Mouse (Mus musculus) hindbrain, embryonic 11.5 days (tissue): Measurements from ENCODE around the gene Tbc1d10b. TPM values are rescaled to one million over a fixed set of nuclear protein-coding genes. Genes with fewer than 3 reads are reported as not detected.
A peak's percentile ranks its signal among the peaks of the same experiment; 100 is the strongest.
"Not testable (repeated sequence)": the region's sequence is repeated elsewhere in the genome, so short reads cannot be mapped to it uniquely, and the experiment has no call there.

Source experiments
- ATAC-seq: fragments of 200-750 bp; cut with Nextera tagmentation; 2 replicates; pipeline ENCODE4 v1.8.0; 2017; ENCODE audit warnings: mild to moderate bottlenecking, moderate TSS enrichment, moderate library complexity; ENCODE audit not compliant: low FRiP score
- DNase-seq: peaks from one replicate; pipeline ENCODE4 v3.0.0-alpha.2; 2015; ENCODE audit warnings: low spot score
- H3K27ac ChIP-seq: fragments of 300-500 bp; sonication (generic); 2 replicates; pipeline ENCODE4 v1.5.1; 2014; ENCODE audit warnings: mild to moderate bottlenecking, low read depth, low read length
- H3K27me3 ChIP-seq: fragments of 300-500 bp; sonication (generic); 2 replicates; pipeline ENCODE4 v1.6.1; 2014; ENCODE audit warnings: mild to moderate bottlenecking, low read length, moderate library complexity, mixed read lengths; ENCODE audit not compliant: control insufficient read depth, insufficient read depth
- H3K36me3 ChIP-seq: fragments of 300-500 bp; sonication (generic); 2 replicates; pipeline ENCODE4 v1.6.1; 2014; ENCODE audit warnings: mild to moderate bottlenecking, low read length, moderate library complexity, mixed read lengths; ENCODE audit not compliant: control insufficient read depth, insufficient read depth
- H3K4me1 ChIP-seq: fragments of 300-500 bp; sonication (generic); replicated peaks from 2 replicates; pipeline ENCODE4 v1.6.1; 2014; ENCODE audit warnings: low read length, mixed read lengths; ENCODE audit not compliant: control insufficient read depth, insufficient read depth
- H3K4me2 ChIP-seq: fragments of 300-500 bp; sonication (generic); replicated peaks from 2 replicates; pipeline ENCODE4 v1.6.1; 2014; ENCODE audit warnings: mild to moderate bottlenecking, low read depth, low read length
- H3K4me3 ChIP-seq: fragments of 300-500 bp; sonication (generic); 2 replicates; pipeline ENCODE4 v1.5.1; 2014; ENCODE audit warnings: low read depth, low read length
- H3K9ac ChIP-seq: fragments of 300-500 bp; sonication (generic); 2 replicates; pipeline ENCODE4 v1.6.1; 2014; ENCODE audit warnings: low read depth, low read length
- H3K9me3 ChIP-seq: fragments of 300-500 bp; sonication (generic); 2 replicates; pipeline ENCODE4 v1.6.1; 2016; ENCODE audit warnings: low read length; ENCODE audit not compliant: control insufficient read depth
- WGBS: fragments of 180-500 bp; shearing (Covaris S2); extraction: QIAGEN DNeasy Blood & Tissue Kit; methylation state at CpG from one replicate; pipeline ENCODE4 v1.1.7; 2014; 5-methylcytosine and 5-hydroxymethylcytosine counted together
- polyA plus RNA-seq: library from polyadenylated mRNA; unstranded; fragments of >200 nt; fragmentation: Nextera tagmentation; extraction: Ambion mirVana; gene quantifications from 2 replicates; pipeline ENCODE4 v1.2.1, GENCODE M21; 2014

Tbc1d10b gene
- polyA plus RNA-seq, 1 experiment from 2014 or later, result 19.1 TPM

DNA sequence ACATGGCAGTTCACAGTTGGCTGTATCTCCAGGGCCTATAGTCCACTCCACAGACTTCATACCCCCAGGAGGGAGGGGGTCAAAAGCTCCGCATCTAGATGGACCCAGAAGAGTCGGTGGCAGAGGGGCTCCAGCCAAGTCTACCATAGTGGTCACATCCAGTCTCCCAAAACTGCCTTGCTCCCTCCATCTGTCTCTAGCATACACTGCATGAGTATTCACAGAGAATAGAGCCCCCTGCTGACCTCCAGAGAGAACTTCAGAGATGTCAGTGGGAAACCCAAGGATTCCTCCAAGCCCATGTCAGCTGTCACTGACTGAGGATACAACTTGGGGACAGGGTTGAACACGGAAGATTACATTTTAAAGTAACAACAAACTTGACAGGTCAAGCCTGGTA is 22.7 kb downstream of the Tbc1d10b start:
- Histone ChIP-seq H3K27me3 (no peaks in the 10 kb centered on the region), H3K36me3 (no peaks in the 10 kb centered on the region), H3K27ac (no peak overlapping the region), H3K4me2 (no peak overlapping the region), H3K9ac (no peak overlapping the region), H3K4me3 (no peak overlapping the region), H3K9me3 (no peaks in the 10 kb centered on the region), H3K4me1 (no peaks in the 10 kb centered on the region)
- ATAC-seq (no peak), DNase-seq (peak; percentile 34)
- WGBS, result 68% methylated on average over 3 of the region's 3 CpGs

DNA sequence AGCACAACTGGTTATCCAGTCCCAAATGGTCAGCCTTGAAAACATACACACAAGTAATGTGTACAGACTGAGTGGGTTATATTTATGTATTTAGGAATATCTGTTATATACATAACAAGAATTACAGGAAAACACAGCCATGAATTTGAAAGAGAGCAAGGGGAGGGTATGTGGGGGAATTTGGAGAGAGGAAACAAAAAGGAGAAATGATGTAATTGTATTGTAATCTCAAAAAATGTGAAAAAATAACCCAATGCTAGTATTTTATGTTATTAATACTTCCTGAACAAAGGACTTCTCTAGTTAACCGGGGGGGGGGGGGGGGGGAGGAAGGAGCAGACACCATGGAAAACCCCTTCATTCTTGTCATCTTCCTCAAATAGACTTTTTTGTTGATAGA is 23.5 kb downstream of the Tbc1d10b start:
- no peaks in the 10 kb centered on the region for H3K9me3 ChIP-seq
- no peaks in the 10 kb centered on the region for H3K36me3 ChIP-seq
- no peak overlapping the region for H3K27ac ChIP-seq
- no peak overlapping the region for H3K9ac ChIP-seq
- H3K4me3 ChIP-seq, result no peak overlapping the region
- ATAC-seq, result no peak
- no peak overlapping the region for H3K4me2 ChIP-seq
- no peaks in the 10 kb centered on the region for H3K27me3 ChIP-seq
- 43% methylated on average over 1 of the region's 1 CpGs for WGBS
- no peaks in the 10 kb centered on the region for H3K4me1 ChIP-seq
- DNase-seq, result no peak

DNA sequence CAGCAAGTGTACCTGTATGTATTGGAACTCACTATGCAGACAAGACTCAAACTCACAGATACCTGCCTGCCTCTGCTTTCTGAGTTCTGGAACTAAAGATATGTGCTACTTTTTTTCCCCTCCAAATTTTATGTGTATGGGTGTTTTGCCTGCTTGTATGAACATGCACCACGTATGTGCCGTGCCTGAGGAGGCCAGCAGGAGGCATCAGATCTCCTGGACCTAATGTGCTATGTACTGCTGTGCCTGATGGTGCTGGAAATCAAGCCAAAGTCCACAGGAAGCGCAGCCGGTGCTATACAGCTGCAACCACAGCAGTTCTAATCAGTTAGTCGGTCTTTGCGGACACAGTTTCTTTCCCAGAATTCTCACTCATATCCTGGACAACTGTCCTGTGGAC is 24.4 kb downstream of the Tbc1d10b start:
- no peak overlapping the region for H3K4me2 ChIP-seq
- no peak for DNase-seq
- no peaks in the 10 kb centered on the region for H3K9me3 ChIP-seq
- H3K36me3 ChIP-seq, result no peaks in the 10 kb centered on the region
- no peaks in the 10 kb centered on the region for H3K4me1 ChIP-seq
- 80% methylated on average over 6 of the region's 6 CpGs for WGBS
- H3K9ac ChIP-seq, result no peak overlapping the region
- H3K27me3 ChIP-seq, result no peaks in the 10 kb centered on the region
- H3K4me3 ChIP-seq, result no peak overlapping the region
- ATAC-seq, result no peak
- no peak overlapping the region for H3K27ac ChIP-seq

DNA sequence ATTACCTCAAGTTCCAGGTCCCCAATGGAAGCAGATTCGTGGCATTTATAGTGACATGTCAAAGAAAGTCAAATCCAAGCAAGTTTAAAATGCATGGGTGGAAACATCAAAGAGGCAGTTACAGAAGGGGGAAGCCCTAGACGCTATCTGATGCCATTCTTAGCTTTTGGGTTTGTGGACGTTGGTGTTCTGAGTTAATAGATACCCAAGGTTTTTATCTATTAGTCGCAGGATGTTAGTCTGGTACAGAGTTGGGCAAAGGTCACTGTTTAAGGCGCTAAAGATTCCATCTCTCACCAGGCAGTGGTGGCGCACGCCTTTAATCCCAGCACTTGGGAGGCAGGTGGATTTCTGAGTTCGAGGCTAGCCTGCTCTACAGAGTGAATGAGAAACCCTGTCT is 24.9 kb downstream of the Tbc1d10b start:
- H3K4me1 ChIP-seq, result no peaks in the 10 kb centered on the region
- DNase-seq (no peak), ATAC-seq (no peak)
- H3K36me3 ChIP-seq, result no peaks in the 10 kb centered on the region
- H3K27ac ChIP-seq, result no peak overlapping the region
- no peaks in the 10 kb centered on the region for H3K9me3 ChIP-seq
- no peak overlapping the region for H3K9ac ChIP-seq
- no peak overlapping the region for H3K4me2 ChIP-seq
- 81% methylated on average over 8 of the region's 8 CpGs for WGBS
- no peak overlapping the region for H3K4me3 ChIP-seq
- no peaks in the 10 kb centered on the region for H3K27me3 ChIP-seq

DNA sequence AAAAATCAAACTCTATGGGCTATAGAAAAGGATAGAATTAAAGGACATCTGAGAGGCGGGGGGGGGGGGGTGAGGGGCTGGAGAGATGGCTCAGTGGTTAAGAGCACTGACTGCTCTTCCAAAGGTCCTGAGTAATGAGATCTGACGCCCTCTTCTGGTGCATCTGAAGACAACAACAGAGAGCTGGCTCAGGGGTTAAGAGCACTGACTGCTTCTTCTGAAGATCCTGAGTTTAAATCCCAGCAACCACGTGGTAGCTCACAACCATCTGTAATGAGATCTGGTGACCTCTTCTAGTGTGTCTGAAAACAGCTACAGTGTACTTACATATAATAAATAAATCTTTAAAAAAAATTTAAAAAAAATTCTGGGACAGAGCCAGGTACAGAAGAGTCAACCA is 26.5 kb downstream of the Tbc1d10b start:
- not testable (repeated sequence) for H3K4me2 ChIP-seq, DNase-seq, H3K9ac ChIP-seq, H3K4me3 ChIP-seq, H3K9me3 ChIP-seq, H3K27me3 ChIP-seq, H3K4me1 ChIP-seq, H3K36me3 ChIP-seq, ATAC-seq, H3K27ac ChIP-seq
- WGBS, result 42% methylated on average over 3 of the region's 3 CpGs

DNA sequence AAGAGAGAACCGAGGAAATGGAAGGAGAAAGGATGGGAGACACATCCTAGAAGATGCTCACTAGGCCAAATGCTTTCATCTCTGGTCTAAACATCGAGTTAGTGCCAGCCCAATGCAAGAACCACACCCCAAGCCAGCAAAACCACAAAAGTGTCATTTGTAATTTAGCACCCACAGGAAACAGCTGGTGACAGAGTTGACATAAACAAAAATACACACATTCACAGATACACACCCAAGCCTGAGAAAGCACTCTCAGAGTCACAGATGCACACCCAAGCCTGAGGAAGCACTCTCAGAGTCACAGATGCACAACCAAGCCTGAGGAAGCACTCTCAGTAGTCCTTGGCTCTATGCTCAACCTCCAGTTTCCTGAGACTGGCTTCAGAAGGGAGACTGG is 27.5 kb downstream of the Tbc1d10b start:
- DNase-seq, result no peak
- no peak overlapping the region for H3K9ac ChIP-seq
- ATAC-seq, result no peak
- H3K27me3 ChIP-seq, result no peaks in the 10 kb centered on the region
- WGBS, result 74% methylated on average over 2 of the region's 2 CpGs
- no peak overlapping the region for H3K27ac ChIP-seq
- H3K9me3 ChIP-seq, result no peaks in the 10 kb centered on the region
- H3K4me2 ChIP-seq, result no peak overlapping the region
- no peaks in the 10 kb centered on the region for H3K36me3 ChIP-seq
- no peak overlapping the region for H3K4me3 ChIP-seq
- no peaks in the 10 kb centered on the region for H3K4me1 ChIP-seq

DNA sequence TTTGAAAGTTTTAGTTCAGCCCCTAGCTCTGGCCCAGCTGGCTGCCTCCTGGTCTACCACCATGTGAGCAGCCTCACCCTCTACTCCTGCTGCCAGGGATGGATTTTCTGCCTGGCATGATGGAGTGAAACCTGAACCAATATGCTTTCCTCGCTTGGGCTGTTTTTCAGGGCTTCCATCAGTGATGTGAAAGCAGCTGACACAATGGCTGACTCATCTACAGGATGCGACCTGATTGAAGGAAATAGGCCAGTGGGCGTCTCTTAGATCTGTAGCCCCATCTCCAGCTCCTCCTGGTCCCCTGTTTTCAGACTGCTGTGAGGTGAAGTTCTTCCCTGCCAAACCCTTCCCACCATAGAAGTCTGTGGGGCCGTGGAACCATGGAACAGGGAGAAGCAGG is 31.3 kb downstream of the Tbc1d10b start:
- H3K4me2 ChIP-seq, result no peak overlapping the region
- H3K4me1 ChIP-seq, result no peaks in the 10 kb centered on the region
- no peak overlapping the region for H3K4me3 ChIP-seq
- H3K36me3 ChIP-seq, result no peaks in the 10 kb centered on the region
- DNase-seq (no peak), ATAC-seq (no peak)
- H3K27ac ChIP-seq, result no peak overlapping the region
- H3K27me3 ChIP-seq, result no peaks in the 10 kb centered on the region
- WGBS, result 79% methylated on average over 4 of the region's 4 CpGs
- H3K9me3 ChIP-seq, result no peaks in the 10 kb centered on the region
- no peak overlapping the region for H3K9ac ChIP-seq

DNA sequence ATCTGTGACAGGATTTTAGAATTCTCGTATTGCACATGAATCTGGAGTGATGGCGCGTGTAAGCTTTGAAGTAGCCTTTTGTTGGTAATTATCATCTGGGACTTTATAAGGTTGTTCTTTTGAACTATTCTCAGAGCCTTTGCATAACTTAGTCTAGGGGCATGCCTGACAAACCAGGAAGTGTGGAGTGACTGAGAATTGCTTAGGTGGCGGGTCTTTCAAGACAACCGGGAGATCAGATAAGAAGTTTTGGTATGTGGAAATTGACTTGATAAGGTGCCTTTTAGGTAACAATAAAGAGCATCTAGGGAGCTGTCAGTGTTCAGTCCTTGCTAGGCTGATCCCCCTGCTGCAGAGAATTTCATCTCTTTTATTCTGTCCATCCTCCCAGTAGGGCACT is 41.8 kb downstream of the Tbc1d10b start:
- H3K9me3 ChIP-seq, result no peaks in the 10 kb centered on the region
- H3K4me2 ChIP-seq, result no peak overlapping the region
- 95% methylated on average over 5 of the region's 5 CpGs for WGBS
- ATAC-seq (no peak), DNase-seq (no peak)
- no peak overlapping the region for H3K4me3 ChIP-seq
- H3K36me3 ChIP-seq, result no peaks in the 10 kb centered on the region
- no peaks in the 10 kb centered on the region for H3K4me1 ChIP-seq
- no peaks in the 10 kb centered on the region for H3K27me3 ChIP-seq
- H3K9ac ChIP-seq, result no peak overlapping the region
- H3K27ac ChIP-seq, result no peak overlapping the region

DNA sequence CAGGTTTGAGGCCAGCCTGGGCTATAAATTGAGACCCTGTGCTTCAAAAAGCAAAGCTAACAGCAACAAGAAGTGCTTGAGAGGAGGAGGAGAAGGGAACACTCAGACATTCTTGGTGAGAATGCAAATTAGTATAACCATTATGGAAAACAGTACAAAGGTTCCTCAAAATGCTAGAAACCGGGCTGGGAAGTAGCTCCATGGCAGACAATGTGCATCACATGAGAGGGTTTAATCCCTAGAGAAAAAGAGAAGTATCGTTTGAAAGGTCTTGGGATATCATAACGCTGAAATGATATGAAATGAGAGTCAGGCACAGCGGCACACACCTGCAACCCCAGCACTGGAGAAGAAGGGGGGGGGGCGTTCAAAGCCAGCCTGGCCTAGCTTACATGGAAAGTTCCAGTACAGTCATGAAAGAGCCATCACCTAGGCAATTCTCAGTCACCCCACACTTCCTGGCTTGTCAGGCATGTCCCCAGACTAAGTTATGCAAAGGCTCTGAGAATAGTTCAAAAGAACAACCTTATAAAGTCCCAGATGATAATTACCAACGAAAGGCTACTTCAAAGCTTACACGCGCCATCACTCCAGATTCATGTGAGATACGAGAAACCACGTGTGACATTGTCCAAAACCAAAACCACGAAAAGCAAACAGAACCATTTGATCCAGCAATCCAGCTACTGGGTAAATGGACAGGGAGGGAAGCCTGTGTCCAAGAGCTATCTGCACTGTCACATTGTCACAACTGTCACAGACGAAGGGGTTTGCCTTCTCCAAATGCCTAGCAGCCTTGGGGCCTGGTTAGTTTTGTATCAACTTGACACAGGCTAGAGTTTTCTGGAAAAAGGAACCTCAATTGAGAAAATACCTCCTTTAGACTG is 42.4 kb downstream of the Tbc1d10b start:
- Histone ChIP-seq H3K4me2 (no peak overlapping the region), H3K4me1 (no peaks in the 10 kb centered on the region), H3K36me3 (no peaks in the 10 kb centered on the region), H3K4me3 (no peak overlapping the region), H3K9ac (no peak overlapping the region), H3K9me3 (no peaks in the 10 kb centered on the region), H3K27ac (no peak overlapping the region), H3K27me3 (no peaks in the 10 kb centered on the region)
- 88% methylated on average over 12 of the region's 12 CpGs for WGBS
- DNase-seq (no peak), ATAC-seq (no peak)
